Mouse (Mus musculus) layer of hippocampus, adult 11-12 months (tissue): ENCODE data around the gene Olfr380.

Experiments
- DNase-seq: peaks from one replicate; pipeline ENCODE4 v3.0.0; 2022; ENCODE audit warnings: low spot score

Gene Olfr380

DNA sequence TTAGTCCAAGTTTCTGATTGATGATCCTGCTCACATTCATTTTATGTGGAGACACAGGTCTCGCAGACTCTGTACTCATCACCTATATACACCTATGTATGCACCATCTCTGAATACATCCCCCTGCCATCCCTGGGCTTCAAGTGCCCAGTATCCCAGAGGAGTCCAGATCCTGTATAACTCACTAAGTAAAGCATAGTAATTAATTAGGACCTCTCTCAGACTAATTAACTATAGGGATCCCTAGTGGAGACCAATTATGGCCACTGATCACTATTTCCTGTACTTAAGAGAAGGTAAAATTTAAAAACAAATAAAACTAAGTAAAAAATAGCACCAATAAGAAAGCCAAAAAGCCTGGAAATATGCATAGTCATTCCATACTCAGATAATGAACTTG lies at the start of gene Olfr380:
TSS of gene Olfr380 (minus strand) at position 101 of the 400 bp plus-strand sequence.
- no peak for DNase-seq

DNA sequence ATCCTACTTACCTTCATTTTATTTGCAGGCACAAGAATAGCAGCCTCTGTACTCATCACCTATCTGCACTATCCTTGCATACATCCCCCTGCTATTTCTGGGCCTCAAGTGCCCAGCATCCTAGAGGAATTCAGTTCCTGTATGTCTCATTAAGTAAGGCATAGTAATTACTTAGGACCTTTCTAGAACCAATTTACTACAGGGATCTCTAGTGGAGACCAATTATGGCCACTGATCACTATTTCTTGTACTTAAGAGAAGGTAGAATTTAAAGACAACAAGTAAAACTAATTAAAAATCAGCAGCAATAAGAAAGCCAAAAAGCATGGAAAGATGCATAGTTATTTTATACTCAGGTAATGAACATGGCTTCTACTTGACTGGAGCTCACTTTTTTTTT lies 34.2 kb upstream of the Olfr380 start, which contains the start of gene Olfr381:
TSS of gene Olfr381 (minus strand) at position 101 of the 400 bp plus-strand sequence.
- DNase-seq: no peak

DNA sequence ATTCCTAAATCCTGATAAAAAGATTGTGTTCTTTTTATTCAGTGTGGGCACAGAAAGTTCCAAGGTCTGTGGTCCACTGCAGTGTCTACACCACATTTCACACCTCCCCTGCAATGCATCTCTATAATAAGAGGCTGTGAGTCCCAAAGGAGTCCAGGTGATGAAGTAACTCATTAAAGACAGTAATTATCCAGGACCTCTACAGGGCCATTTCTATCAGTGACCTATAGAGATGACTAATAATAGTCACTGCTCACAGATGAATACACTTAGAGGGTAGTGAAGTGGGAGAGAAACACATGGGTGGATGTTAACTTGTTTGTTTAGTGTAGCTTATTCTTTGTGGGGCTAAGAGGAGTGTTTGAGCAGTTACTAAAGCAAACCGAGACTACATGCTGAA lies 28.9 kb downstream of the Olfr380 start, which contains the start of gene Olfr378:
TSS of gene Olfr378 (minus strand) at position 101 of the 400 bp plus-strand sequence.
- DNase-seq: no peak
